Mouse (Mus musculus): ENCODE data around the gene Arr3.

Gene Arr3

GRCm38 (mm10) chrX:100605314-100605713, at the start of gene Arr3:
Gene Arr3 (plus strand): TSS chrX:100605497.
- 31% methylated on average over 1 of the region's 1 CpGs for WGBS

- WGBS: 71% methylated on average over 3 of the region's 3 CpGs
These were observed 49.3 kb upstream of the Arr3 start for GRCm38 (mm10) chrX:100556026-100556425.

GRCm38 (mm10) chrX:100565696-100566095, 39.6 kb upstream of the Arr3 start:
- 71% methylated on average over 3 of the region's 3 CpGs for WGBS

GRCm38 (mm10) chrX:100571951-100572350, 33.3 kb upstream of the Arr3 start, which contains the start of gene Awat1:
Gene Awat1 (plus strand): TSS chrX:100572251.
- 89% methylated on average over 1 of the region's 1 CpGs for WGBS

GRCm38 (mm10) chrX:100594791-100595190, 10.5 kb upstream of the Arr3 start, which contains the start of gene P2ry4:
Gene P2ry4 (minus strand): TSS chrX:100594869.
- WGBS: 59% methylated on average over 4 of the region's 4 CpGs

GRCm38 (mm10) chrX:100597439-100597838, 7.9 kb upstream of the Arr3 start:
- WGBS: 23% methylated on average over 5 of the region's 5 CpGs

GRCm38 (mm10) chrX:100599755-100600154, 5.5 kb upstream of the Arr3 start:
- 42% methylated on average over 4 of the region's 4 CpGs for WGBS

GRCm38 (mm10) chrX:100618488-100618887, 13.2 kb downstream of the Arr3 start:
- WGBS: 64% methylated on average over 3 of the region's 3 CpGs

- 21% methylated on average over 2 of the region's 2 CpGs for WGBS
These were observed 16.1 kb downstream of the Arr3 start for GRCm38 (mm10) chrX:100621366-100621765.

GRCm38 (mm10) chrX:100624242-100624641, 18.9 kb downstream of the Arr3 start:
- WGBS: 92% methylated on average over 4 of the region's 4 CpGs

- WGBS: 14% methylated on average over 7 of the region's 7 CpGs
These were observed 19.8 kb downstream of the Arr3 start for GRCm38 (mm10) chrX:100625146-100625545.

- WGBS: 0% methylated on average over 3 of the region's 3 CpGs
These were observed 20.2 kb downstream of the Arr3 start, which contains the start of gene Kif4 for GRCm38 (mm10) chrX:100625546-100625801. Gene Kif4 (plus strand): TSS chrX:100625737.

GRCm38 (mm10) chrX:100625802-100626793, 20.8 kb downstream of the Arr3 start, which contains the start of gene Pdzd11:
Gene Pdzd11 (minus strand): TSS chrX:100626568.
- WGBS: 8% methylated on average over 59 of the region's 62 CpGs

GRCm38 (mm10) chrX:100629076-100629475, 23.8 kb downstream of the Arr3 start:
- WGBS: 95% methylated on average over 2 of the region's 2 CpGs

- 91% methylated on average over 8 of the region's 8 CpGs for whole genome bisulfite sequencing
These were observed 33.2 kb downstream of the Arr3 start for GRCm38 (mm10) chrX:100638477-100638876.

GRCm38 (mm10) chrX:100664825-100665224, 59.5 kb downstream of the Arr3 start:
- 89% methylated on average over 2 of the region's 2 CpGs for WGBS

Data from cerebral cortex, adult 2 months (tissue).